Mouse (Mus musculus) megakaryocyte, adult 5-6 weeks (primary cell): ENCODE measurements around the gene Sdhc. TPM values are rescaled to one million over a fixed set of nuclear protein-coding genes. Genes with fewer than 3 reads are reported as not detected.
"Not testable (repeated sequence)": the region's sequence is repeated elsewhere in the genome, so short reads cannot be mapped to it uniquely, and the experiment has no call there.

Source experiments
- ATAC-seq: 2 replicates; pipeline ENCODE4 v1.8.0; 2016; ENCODE audit warnings: mild to moderate bottlenecking, inconsistent platforms; ENCODE audit not compliant: poor library complexity, severe bottlenecking
- total RNA-seq, 2 experiments: library from RNA; stranded (forward) in 1 of 2; stranded (reverse) in 1 of 2; fragments of 153-499, 151-499 nt in 1 of 2; fragments of 221-1000, 200-1000 nt in 1 of 2; gene quantifications; 2 replicates each; pipeline versions ENCODE4 v1.2.3 to v1.2.4; 2015 to 2017

The Sdhc gene
- total RNA-seq, 2 experiments from 2014 or later: 43.0 to 130 TPM

GRCm38 (mm10) chr1:171116280-171116679 is 34.1 kb downstream of the Sdhc start:
- no peak for ATAC-seq

DNA sequence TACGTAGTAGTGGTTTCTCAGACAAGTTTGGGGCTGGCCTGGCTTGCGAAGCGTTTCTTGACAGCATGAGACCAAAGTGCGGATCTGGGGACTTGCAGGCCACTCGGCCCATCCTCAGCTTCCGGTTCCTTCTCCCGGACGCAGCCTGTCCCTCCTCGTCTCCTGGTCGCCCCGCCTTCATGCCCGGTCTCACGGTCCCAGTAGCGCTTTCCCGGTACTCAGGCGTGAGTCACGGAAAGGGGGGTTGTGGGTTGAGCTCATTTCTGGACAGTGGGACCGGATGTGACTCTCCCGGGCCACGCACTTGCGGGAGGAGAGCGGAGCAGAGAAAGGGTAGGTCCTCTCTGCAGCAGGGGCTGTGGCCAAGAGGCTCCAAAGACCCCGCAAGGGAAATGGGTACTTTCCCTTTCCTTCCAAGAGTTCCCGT is 36.5 kb downstream of the Sdhc start, which contains the start of gene Cfap126:
Gene Cfap126, plus strand, starts transcription at position 46 of the 427 bp plus-strand sequence.
- peak; percentile 67 for ATAC-seq

- no peak for ATAC-seq
Observed at GRCm38 (mm10) chr1:171112986-171113385, 37.4 kb downstream of the Sdhc start.

- ATAC-seq: peak; percentile 17; the same call in 1 of the 2 replicates
Observed at GRCm38 (mm10) chr1:171111781-171112575, 38.4 kb downstream of the Sdhc start.

DNA sequence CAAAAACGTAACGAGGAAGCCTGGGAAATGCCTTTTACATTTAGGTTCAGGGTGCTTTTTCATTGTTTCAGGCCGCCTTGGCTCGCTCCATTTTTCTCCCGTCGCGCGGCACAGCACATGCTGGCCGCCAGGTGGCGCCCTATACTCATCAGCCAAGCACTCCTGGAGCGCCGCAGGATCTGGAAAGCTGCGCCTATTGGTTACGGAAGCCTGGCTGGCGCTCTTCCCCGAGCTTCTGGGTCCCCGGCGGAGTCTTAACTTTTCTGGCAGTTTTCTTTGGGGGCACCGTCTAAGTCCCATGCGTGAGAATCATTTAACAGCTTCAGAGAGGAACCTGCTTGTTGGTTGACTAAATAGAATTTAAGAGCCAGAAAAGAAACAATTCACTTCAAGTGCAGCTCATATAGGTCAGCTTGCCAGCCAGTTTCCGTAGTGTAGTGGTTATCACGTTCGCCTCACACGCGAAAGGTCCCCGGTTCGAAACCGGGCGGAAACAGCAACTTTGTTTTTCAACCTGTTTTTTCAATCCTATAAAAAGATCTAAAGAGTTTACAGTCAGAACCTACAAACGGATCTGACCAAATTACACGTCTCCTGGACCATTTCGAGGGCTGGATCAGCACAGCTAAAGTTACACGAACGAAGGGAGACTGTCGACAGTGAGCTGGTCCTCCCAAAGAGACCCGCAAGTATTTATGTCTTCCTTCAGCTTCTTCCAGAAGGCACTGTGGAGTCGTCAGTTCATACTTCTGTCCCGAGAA is 39.2 kb downstream of the Sdhc start:
- peak; percentile 84 for ATAC-seq

DNA sequence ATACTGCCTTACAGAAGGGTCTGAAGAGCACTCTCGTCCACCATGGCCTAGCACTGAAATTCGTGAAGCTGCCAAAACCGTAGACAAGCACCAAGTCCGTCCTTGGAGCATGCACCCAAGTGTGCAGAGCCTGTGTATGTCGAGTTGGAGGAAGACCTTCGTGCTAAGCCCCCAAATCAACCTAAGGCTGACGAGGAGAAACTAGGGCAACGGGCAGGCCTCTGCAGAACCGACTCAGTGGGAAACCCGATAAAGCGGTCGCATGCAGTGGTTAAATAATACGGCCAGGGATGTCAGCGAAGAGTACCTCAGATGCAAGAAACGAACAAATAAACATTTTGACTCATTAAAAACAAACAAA is 39.8 kb downstream of the Sdhc start:
- ATAC-seq: no peak

DNA sequence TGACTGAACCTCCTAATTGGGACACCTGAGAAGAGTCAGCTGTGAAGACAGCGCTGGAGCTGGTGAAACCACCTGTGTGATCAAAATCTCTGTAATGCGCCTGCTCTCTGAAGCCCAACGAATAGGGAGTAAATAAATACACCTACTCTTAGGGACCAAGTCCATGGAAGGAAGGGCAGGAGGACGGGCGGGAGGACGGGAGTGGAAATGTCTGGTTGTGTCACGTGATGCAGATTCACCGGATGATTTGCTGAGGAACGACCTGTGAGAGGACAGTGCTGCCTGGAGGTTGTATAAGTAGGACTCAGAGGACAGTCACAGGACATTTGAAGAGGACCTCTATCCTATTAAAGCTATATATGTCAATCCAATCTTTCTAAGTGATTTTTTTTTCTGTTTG is 40.8 kb downstream of the Sdhc start:
- ATAC-seq: no peak

- ATAC-seq: no peak
Observed at GRCm38 (mm10) chr1:171105226-171105625, 45.2 kb downstream of the Sdhc start.

- ATAC-seq: peak; percentile 29
Observed at GRCm38 (mm10) chr1:171103179-171103840, 47.1 kb downstream of the Sdhc start.

DNA sequence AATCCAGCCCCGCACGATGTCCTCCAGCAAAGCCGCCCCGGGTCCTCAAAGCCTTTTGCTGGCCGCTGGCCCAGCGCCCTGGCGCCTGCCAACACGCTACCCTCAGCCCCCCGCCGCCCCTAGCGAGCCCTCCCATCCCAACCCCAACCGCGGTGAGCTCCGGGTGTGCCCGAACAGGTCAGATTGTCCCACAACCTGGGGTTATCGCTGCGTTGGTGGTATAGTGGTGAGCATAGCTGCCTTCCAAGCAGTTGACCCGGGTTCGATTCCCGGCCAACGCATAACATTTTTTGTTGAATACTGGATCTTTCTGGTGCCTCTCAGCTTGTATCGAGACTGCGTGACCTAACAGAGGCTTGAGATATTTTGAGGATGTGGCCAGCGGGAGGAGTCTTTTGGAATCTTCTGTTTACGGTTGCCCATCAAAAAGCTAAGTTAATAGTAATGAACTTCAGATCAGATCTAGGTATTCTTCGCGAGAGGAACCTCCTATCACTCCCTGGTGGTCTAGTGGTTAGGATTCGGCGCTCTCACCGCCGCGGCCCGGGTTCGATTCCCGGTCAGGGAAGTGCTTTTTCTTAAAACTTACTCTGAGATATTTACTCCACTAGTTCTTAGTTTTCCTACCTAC is 47.7 kb downstream of the Sdhc start:
- ATAC-seq: peak; percentile 65

- peak; percentile 71 for ATAC-seq
Observed at GRCm38 (mm10) chr1:171101733-171102546, 48.5 kb downstream of the Sdhc start.

GRCm38 (mm10) chr1:171101033-171101432 is 49.4 kb downstream of the Sdhc start:
- no peak for ATAC-seq

- ATAC-seq: no peak
Observed at GRCm38 (mm10) chr1:171097612-171098011, 52.8 kb downstream of the Sdhc start.

DNA sequence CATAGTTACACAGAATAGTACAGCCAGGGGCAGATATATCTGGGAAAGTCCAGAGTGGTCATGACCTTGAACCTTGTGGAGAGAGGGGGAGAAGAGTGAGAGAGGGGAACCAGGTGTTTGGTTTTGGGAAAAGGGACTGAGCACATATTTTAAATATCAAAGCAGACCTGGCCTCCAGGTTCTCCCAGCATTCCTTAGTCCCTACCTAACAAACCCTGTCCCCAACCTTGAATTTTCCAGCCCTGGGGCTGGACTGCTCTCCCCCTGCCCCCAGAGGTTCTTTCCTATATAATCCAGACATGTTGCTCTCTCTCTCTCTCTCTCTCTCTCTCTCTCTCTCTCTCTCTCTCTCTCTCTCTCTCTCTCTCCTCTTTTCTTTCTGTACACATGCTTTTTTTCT is 53.3 kb downstream of the Sdhc start:
- ATAC-seq: no peak

DNA sequence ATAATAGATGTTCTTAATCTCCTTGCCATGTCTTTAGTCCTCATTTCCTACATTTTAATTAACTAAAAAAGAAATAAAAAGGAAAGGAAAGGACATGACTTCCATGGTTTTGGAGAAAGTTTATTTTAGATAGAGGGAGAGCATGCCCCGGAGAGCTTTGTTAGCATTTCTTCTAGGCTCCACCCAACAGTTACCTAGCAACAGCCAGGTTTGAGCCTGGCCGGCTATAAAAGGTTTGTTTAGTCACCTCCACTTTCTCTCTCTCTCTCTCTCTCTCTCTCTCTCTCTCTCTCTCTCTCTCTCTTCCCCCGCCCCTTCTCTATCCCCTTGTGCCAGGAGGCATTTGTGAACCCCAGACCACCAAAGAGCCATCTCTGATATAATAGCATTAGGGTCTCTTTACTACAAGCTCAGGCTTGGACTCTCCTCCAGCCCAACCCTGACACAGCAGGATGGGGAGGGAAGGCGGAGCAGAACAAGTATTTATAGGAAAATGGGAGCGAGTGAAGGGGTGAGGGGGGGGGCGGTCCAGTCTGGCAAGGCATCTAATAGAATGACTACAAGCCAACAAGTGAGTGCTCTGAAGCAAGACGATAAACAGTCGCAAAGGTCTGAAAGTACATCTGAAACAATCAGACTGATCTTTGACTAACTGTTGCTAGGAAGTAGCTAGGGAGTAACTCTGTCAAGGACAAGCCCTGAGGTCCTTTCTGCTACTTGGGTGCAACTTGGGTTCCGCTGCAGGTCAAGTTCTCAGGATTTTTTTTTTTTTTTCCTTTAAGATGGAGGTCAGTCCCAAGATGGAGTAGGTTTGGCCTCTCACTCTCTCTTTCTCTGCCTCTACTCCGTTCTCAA is 54.1 kb downstream of the Sdhc start:
- no peak for ATAC-seq

- ATAC-seq: no peak
Observed at GRCm38 (mm10) chr1:171094424-171094823, 56.0 kb downstream of the Sdhc start.

- no peak for ATAC-seq
Observed at GRCm38 (mm10) chr1:171090761-171091160, 59.6 kb downstream of the Sdhc start.

DNA sequence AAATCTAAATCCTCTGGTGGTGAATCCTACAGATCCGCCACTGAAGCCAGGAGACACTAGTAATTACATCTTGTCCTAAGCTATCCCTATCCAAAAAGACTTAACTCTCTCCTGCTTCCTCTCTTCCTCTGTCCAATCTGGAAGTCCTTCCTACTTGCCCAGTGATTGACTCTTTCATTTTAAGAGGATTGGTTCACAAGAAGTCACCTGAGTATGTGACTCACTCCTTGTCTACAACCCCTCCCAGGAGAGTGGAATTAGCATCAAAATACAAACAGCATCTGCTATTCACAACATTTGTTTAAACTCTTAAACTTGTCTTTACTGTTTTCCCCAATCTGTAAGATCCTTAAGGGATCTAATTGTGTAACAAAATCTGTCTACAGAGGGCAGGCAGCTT is 60.5 kb downstream of the Sdhc start:
- ATAC-seq: no peak

- not testable (repeated sequence) for ATAC-seq
Observed at GRCm38 (mm10) chr1:171088237-171088869, 62.0 kb downstream of the Sdhc start.
